Mouse (Mus musculus) liver, adult 2 months (tissue): ENCODE data around the gene Smok3b.

Source experiments
- CTCF ChIP-seq: fragments of 200-500 bp; IDR thresholded peaks from 2 replicates; pipeline ENCODE4 v1.5.1; 2011; ENCODE audit warnings: low read depth, low read length, control low read depth
- POLR2A ChIP-seq: fragments of 200-500 bp; IDR thresholded peaks from 2 replicates; pipeline ENCODE4 v1.6.1; 2011; ENCODE audit warnings: low read length, control low read depth; ENCODE audit not compliant: insufficient read depth; ENCODE audit errors: extremely low read depth

- no peak for TF ChIP-seq CTCF
- no peak for TF ChIP-seq POLR2A
Measured at GRCm38 (mm10) chr5:138083936-138084335, 62.7 kb downstream of the Smok3b start.
